Mouse (Mus musculus) gastrocnemius, adult 18-20 months (tissue): ENCODE results near the gene Olfr1443. TPM values are rescaled to one million over a fixed set of nuclear protein-coding genes. Genes with fewer than 3 reads are reported as not detected.
"Not testable (repeated sequence)": the region's sequence is repeated elsewhere in the genome, so short reads cannot be mapped to it uniquely, and the experiment has no call there.

Experiments
- DNase-seq: peaks from one replicate; pipeline ENCODE4 v3.0.0; 2021; ENCODE audit warnings: low spot score
- long read RNA-seq, 2 experiments: library from polyadenylated mRNA; stranded (forward); transcript quantifications; one replicate each; pipeline ENCODE4 v2.0.0; 2021
- total RNA-seq, 2 experiments: library from RNA; stranded (reverse); gene quantifications; 2 replicates each; pipeline ENCODE4 v1.2.3; 2021

The Olfr1443 gene
- not detected for total RNA-seq
- long read RNA-seq, experiment 1: 0 reads
- long read RNA-seq, experiment 2: 0 reads

GRCm38 (mm10) chr19:12677812-12678211 is at the start of gene Olfr1443:
Olfr1443 (plus strand) TSS chr19:12678112.
- DNase-seq: no peak

- DNase-seq: no peak
Observed at GRCm38 (mm10) chr19:12633176-12633575, 44.7 kb upstream of the Olfr1443 start, which contains the start of gene Glyat. Glyat (plus strand) TSS chr19:12633308.

DNA sequence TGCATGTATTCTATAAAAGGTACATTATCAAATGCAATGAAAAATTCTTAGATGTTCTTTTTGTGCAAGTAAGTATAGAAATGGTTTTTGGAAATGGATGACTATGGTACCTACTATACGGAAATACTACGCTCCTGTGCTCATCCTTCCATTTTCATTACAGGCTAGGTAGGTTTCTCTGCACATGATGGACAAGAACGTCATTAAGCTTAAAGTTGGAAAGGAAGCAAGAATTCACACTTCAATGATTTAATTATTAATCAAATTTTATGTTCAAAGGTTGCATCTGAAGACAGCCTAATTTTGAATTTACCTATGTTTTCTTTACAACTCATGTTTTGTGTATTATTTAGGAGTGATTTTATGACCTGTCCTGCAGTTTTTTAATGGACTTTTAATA is 43.7 kb upstream of the Olfr1443 start:
- DNase-seq: no peak

GRCm38 (mm10) chr19:12634963-12635362 is 42.9 kb upstream of the Olfr1443 start:
- DNase-seq: no peak

DNA sequence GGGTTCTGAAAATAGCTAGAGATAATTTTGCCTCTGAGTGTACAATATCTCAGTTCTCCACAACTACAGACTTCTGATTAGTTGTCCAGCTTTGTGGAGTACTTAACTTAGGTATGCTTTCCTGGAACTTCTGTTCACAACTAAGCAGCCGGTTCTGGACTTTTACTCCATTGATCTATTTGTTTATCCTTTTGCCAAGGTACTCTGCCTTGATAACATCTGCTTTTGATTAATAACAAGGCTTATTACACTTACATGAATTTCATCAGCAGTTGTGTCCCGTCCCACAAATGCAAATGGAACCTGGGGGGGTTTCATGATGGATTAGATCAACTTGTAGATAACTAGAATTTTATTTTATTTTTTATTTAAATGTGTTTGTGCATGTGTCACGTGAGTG is 41.0 kb upstream of the Olfr1443 start:
- no peak for DNase-seq

- DNase-seq: no peak
Observed at GRCm38 (mm10) chr19:12638049-12638448, 39.9 kb upstream of the Olfr1443 start.

DNA sequence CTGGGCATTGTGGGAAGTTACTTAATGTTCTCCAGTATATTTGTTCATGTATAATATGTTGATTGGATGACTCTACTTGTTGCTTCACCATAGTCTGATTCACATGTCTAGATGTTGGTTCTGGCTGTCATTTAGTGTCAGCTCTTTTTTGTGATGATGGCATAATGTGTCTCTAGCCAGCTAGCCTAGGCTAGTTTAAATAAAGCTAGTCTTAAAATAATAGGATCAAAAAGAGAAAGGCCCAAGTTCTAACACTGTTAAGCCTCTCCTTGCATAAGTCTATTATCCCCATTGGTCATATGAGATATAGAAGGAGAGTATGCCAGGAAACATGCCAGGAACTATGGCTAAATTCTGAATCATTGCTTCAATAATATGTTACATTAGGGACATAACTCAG is 28.4 kb upstream of the Olfr1443 start:
- DNase-seq: no peak

GRCm38 (mm10) chr19:12666156-12666555 is 11.8 kb upstream of the Olfr1443 start:
- no peak for DNase-seq

DNA sequence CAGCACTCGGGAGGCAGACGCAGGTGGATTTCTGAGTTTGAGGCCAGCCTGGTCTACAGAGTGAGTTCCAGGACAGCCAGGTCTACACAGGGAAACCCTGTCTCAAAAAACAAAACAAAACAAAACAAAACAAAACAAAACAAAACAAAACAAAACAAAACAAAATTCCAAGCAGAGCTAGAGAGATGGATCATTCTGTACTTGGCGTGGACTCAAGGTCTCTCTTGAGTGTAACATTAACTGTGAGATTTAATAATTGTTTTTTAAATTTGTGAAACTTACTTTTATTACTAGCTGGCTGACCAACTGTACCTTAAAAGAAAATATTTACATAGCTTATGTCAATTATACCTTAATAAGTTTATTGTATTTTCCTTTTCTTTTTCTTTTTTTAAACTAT is 9.3 kb upstream of the Olfr1443 start:
- DNase-seq: not testable (repeated sequence)

DNA sequence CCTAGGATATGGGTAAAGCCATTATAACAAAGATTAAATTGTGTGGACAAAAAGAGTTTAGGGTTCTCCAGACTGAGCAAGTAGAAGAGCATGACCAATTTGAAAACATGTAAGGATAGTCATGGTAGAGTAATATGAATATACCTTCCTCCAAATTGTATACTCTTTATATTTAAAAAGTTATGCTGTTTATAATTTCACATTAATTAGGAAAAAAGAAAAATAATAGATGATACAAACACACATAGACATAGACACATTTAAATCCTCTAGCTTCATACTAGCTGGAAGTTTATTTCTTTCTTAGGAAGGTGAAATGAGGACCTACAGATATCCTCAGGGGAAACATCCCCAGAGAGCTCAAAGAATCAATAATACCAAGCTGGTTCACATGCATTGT is 7.8 kb upstream of the Olfr1443 start, which contains the start of gene Olfr1442:
Olfr1442 (plus strand) TSS at position 301 of the 400 bp plus-strand sequence.
- DNase-seq: no peak

GRCm38 (mm10) chr19:12671051-12671450 is 6.9 kb upstream of the Olfr1443 start:
- DNase-seq: no peak

DNA sequence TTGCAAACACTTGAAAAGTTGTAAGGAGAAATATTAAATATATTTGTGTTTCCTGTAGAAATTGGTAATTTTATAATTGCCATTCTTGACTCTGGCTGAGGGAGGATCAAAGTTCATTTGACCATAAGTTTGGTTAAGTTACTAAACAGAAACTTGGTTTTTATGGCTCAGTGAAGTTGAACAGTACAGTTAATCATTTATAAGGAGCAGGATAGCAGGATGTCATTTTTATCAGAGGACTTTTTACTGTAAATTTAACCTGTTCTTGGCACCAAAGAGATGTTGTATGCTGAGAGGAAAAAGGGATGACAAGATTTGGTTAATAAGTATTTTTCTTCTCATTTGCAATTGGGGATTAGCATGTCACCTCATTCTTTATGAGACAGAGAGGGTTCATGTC is 6.7 kb downstream of the Olfr1443 start:
- no peak for DNase-seq

DNA sequence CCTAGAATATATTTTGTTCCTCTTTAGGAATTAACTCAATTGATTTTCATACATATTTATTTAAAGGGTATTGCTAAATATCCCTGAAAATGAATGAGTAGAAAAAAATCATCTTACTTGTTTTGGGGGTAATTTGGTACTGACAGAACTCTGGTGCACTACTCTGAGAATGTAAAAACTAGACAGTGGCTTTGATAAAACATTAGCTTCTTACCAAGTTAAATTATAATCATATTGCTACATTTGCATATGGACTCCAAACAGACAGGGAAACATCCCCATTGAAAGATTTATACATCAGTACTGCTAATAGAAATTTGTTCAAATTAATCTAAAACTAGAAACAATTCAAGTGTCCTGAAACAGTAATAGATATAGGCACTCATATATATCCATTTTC is 7.3 kb downstream of the Olfr1443 start:
- DNase-seq: no peak

GRCm38 (mm10) chr19:12695590-12695989 is 17.7 kb downstream of the Olfr1443 start, which contains the start of gene Keg1:
Keg1 (plus strand) TSS chr19:12695786.
- no peak for DNase-seq

DNA sequence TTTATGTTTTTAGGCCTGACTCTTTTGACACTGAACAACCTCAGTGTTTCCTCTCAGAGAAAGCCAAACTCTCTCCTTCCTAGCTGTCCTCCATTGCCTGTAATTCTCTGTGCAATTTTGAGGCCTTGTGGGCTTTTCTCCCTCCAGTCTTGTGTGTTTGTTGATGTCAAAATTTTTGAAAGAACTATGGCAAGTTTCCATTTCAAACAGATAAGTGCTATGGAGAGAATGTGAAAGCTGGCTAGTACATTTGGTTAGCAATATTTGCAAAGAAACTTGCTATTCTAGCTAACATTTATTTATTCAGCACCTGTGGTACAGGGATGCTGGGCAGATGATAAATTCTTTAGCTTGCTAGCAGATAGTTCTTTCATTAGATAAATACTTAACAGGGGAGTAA is 18.3 kb downstream of the Olfr1443 start:
- no peak for DNase-seq

GRCm38 (mm10) chr19:12708458-12708857 is 30.5 kb downstream of the Olfr1443 start:
- no peak for DNase-seq

DNA sequence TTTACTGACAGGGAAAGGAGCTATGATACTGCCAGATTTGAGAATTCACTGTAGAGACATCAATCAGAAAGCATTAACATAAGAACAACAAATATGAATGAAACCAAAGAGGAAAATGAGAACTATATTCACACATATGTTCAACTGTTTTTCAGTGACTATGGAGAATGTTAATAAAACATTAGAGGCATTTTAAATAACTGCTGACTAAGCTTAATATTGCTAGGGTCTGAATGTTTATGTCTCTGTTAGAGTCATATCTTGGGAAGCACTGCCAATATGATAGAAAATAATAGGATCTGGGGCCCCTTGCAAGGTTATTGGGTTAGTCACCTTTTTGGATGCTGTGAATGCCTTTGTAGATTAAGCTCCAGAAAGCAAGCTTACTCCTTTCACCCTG is 31.1 kb downstream of the Olfr1443 start:
- DNase-seq: no peak

- no peak for DNase-seq
Observed at GRCm38 (mm10) chr19:12719189-12719588, 41.3 kb downstream of the Olfr1443 start.

DNA sequence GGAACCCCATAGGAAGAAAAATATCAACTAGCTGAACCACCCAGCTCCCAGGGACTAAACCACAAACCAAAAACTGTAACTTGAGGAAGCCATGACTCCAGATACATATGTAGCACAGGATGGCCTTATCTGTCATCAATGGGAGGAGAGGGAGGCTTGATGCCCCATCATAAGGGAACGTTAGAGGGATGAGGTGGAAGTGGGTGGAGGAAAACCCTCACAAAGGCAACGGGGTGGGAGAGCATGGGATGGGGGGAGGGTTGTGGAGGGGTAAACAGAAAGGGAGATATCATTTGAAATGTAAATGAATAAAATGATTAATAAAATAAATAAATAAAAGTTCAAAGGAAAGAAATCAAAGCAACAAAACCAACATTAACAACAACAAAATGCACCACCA is 42.6 kb downstream of the Olfr1443 start:
- DNase-seq: no peak

GRCm38 (mm10) chr19:12720919-12721318 is 43.0 kb downstream of the Olfr1443 start:
- not testable (repeated sequence) for DNase-seq

DNA sequence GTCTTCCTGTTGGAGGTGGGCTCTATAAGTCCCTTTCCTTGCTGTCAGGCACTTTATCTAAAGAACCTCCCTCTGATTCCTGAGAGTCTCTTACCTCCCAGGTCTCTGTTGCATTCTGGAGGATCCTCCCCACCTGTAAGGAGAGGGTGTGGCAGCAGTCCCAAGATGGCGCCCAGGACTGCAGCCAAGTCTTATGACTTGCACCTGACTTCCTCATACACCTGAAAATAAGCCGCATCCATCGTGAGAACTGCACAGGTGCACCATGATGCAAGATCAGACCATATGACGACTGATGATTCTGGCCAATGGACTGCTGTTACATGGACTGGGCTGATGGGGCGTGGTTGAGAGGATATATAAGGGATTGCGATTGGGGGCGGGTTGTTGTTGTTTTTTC is 43.7 kb downstream of the Olfr1443 start:
- DNase-seq: not testable (repeated sequence)

DNA sequence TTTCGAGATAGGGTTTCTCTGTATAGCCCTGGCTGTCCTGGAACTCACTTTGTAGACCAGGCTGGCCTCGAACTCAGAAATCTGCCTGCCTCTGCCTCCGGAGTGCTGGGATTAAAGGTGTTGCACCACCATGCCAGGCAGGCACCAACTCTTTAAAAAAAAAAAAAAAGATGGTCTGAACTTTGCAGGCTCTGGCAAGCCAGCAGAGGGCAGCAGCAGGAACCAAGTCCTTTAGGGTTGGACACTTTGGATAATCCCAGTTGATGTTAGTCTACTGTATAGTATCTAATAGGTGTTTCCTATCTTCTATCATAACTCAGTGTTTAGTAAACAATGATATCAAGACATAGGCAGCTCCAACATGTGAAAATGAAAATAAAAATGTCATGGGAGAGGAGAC is 44.4 kb downstream of the Olfr1443 start:
- peak; percentile 40 for DNase-seq

GRCm38 (mm10) chr19:12725851-12726250 is 47.9 kb downstream of the Olfr1443 start:
- no peak for DNase-seq

DNA sequence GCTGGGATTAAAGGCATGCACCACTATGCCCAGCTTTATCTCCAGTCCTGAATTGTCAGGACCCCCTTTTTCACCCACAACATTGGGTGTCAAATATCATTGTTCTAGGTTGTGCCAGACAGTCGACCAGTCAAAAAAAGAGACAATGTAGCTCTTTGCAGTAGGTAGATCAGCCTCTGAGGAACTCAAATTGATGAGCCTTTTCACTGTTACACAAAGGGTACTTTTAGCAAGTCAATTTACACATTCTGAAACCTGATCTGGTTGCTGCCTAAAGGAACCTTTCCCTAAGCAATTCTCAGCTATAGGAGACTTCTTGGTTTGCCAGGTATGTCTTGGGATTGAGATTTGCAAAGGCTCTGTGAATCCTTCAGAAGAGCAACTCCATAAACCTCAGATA is 53.1 kb downstream of the Olfr1443 start:
- no peak for DNase-seq
